Mouse (Mus musculus) embryonic fibroblast, embryonic 13.5 days (primary cell): ENCODE data around the gene Rbm25.

Experiments
- CTCF ChIP-seq: IDR thresholded peaks from 2 replicates; pipeline ENCODE4 v1.5.1; 2011; ENCODE audit warnings: mild to moderate bottlenecking, control low read depth, low read length, moderate library complexity, borderline replicate concordance; ENCODE audit not compliant: insufficient read depth
- POLR2A ChIP-seq: IDR thresholded peaks from 2 replicates; pipeline ENCODE4 v1.6.1; 2011; ENCODE audit warnings: low read depth, mild to moderate bottlenecking, control low read depth, low read length, moderate library complexity

GRCm38 (mm10) chr12:83708160-83709092 is 77.4 kb downstream of the Rbm25 start:
- no peak for TF ChIP-seq CTCF
- no peak for TF ChIP-seq POLR2A
